Mouse (Mus musculus) thymus, postnatal 10 days (tissue): Measurements from ENCODE around the gene Cdh6.

ENCODE experiments used
- DNase-seq, 2 experiments: peaks; one replicate each; pipeline ENCODE4 v3.0.0; 2021; ENCODE audit warnings: low spot score in 2 of 2

Cdh6 gene

DNA sequence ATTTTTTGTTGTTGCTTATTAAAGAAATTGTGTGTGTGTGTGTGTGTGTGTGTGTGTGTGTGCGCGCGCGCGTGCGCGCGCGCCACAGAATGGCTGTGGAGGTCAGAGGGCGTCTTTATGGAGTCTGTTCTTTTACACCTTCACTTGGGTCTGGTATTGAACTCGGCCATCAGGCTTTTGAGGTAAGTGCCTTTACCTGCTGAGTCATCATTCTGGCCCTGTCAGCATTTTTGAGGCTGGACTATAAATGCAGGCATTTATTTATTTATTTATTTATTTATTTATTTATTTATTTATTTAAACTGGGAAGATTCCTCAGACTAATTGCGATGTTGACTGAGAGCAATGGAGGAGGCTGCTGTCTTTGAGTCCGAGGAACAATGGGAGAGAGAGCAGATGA, 109.8 kb downstream of the Cdh6 start:
- no peak for DNase-seq

DNA sequence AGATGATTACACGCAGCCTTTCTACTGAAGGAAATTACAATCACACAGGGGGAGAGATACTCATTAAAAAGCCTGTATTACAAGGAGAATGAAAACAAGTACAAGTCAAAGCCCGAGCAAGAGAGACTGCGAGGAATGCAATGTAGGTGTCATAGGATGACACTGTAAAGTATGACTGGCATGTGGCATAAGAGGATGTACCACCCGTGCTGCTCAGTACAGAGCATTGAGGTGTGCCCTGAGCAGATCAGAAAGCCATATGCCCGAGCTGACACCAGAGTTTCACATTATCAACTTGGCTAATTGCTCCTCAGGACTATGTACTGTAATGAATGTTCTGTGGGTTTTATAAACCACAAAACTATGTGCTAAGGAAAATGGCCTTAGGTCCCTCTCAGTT, 115.7 kb downstream of the Cdh6 start:
- no peak for DNase-seq

DNA sequence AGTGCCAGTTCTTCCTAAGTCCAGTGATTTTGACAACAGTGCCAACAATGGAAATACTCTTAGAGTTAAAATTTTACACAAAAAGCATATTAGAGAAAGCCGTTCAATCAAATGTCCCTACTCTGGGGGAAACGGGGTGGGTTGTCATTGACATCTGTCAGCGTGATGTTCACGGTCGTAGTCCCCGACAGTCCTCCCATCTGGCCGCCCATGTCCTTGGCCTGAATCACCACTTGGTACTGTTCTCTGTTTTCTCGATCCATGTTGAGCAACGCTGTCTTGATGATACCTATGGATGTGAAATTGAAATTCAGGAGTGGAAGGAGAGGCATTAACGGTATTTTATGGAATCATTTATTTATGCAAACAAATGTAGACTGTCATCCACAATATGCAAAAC, 116.2 kb downstream of the Cdh6 start:
- DNase-seq, result no peak

DNA sequence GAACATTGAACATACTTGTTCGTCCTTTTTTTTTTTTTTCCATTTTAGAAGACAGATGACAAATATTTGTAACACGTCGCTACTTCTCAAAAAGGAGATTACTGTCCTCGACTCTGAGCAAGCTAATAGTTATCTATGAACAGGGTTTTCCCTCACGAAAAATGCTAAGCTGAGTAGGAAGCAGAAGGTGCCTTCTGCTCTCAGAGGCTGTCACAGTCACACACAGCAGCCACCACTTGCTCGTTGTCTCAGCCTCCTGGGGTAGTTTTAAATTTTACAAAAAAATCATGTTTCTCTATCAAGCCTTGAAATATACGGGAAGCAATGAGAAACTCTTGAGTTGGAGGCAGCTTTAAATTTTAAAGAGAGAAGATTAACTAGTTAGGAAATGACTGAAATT, 125.6 kb downstream of the Cdh6 start:
- no peak for DNase-seq

DNA sequence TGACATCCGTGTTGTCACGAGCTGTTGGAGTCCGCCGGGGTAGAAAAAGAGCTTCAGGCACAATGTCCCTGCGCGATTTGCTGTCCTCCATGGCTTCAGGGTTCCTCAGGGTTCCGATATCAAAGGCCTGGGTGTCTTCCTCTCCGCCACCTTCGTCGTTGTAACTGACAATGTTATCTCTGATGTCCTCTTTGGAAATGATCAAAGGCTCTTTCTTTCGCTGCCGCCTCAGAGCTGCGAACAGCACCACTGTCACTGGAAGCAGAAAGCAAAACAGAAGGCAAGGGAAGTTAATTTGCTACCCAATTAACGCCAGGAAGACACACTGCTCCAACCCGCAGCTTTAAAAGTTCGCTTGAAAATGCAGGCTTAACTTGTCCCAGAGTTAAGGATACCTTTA, 139.0 kb downstream of the Cdh6 start:
- no peak for DNase-seq

DNA sequence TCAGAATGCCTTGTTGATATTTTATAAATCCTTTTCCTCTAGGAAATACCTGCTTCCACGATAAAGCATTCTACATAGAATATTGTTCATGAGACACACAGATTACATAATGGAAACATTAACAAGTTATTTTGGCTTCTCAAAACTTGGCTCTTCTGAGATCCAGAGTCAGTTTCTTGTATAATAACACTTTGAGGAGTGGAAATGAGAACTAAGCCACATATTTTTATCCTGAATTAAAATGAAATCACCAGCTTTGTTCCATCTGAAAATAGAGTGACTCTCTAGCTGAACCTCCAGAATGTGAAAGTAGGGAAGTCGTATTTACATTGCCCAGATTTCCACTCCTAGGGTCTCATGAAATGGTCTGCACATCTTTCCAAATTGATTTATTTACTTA, 142.8 kb downstream of the Cdh6 start:
- DNase-seq, result no peak

DNA sequence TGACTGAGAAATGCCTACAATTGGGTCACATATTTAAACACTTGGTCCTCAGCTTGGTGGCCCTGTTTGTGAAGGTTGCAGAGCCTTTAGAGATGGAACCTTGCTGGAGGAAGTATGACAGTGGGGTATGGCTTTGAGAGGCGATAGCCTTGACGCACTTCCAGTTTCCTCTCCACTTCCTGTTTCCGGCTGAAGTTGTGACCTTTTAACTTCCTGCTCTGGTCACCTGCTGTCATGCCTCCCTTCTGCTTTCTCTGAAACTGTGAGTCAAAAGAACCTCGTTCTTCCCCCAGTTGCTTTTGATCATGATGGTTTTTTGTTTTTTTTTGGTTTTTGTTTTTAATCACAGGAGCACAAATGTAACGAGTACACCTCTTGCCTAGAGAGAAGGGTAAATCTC, 146.0 kb downstream of the Cdh6 start:
- no peak for DNase-seq

DNA sequence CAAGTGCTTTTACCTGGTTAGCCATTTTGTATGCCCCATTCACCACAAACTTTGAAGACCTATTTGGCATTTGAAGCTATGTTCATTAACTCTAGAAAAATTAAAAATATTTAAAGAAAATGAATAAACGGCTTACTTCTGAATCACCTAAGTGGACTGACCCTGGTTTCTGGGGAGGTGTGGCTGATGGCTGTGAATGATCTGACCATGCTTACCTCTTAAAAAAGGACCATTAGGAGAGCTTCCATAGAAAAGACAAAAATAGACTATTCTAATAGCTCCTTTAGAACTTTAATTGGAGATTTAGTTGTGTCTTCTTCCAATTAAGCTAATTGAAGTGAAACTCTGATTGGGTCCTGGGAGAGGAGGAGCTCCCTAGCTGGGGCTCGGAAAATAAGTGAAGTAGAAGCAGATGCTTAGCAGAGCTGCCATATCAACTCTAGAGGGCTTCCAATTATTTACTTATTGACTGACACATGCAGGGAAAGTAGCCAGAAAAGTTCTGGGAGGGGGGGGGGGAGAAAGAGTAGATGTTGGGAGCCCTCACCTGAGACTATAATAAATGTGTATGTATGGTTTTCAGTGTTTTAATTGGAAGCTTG, 156.6 kb downstream of the Cdh6 start:
- no peak for DNase-seq

DNA sequence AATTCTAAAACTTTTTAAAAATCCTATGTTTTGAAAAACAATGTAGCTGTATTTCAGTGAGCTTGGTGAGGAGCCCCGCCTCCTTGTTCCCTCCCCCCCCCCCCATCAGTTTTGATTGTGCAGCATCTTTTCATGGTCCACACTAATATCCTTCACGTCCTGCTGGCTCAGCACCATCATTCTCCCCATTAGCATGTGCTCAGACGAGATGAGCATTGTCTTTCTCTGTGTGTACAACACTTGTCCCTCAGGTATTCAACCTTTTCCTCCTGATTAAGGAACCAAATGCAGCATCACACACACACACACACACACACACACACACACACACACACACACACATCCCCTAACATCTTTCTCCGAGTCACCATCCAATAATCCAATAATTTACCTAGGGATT, 164.7 kb downstream of the Cdh6 start:
- DNase-seq, result no peak

DNA sequence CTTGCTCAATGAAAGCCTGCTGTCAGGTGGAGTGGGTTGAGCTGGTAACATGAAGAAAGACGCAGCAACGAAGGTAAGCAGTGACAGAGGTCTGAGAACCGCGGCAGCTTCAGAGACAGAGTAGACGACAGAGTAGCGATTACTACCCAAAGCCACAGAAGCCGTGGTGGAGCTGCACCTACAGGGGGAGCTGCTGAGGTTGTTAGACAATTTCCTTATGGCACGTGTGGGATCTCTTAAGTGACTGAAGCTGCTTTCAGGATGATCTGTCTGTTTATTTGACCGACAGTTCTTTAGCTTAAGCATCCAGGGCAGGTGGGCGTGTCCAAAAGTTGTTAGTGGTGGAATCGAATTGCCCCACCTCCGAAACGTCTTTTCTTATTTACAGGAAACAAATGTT, 167.5 kb downstream of the Cdh6 start:
- DNase-seq, result no peak

DNA sequence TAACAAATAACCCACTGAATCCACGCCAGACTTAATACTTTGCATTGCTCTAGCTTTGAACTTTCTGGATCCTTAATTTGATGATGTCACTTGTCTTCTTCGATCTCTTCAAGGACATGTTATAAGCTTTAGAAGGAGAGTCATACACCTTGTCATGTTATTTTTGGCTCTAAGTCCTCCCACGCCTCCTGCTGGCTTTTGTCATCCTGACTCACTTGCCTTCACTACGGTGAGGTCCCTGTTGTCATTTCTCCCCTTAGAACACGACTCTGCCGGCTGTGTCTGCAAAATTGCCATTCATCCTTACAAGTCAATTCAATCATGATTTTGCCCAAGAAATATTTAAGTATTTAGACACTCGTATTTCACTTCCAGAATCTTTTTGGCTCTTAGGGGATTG, 171.9 kb downstream of the Cdh6 start:
- no peak for DNase-seq

DNA sequence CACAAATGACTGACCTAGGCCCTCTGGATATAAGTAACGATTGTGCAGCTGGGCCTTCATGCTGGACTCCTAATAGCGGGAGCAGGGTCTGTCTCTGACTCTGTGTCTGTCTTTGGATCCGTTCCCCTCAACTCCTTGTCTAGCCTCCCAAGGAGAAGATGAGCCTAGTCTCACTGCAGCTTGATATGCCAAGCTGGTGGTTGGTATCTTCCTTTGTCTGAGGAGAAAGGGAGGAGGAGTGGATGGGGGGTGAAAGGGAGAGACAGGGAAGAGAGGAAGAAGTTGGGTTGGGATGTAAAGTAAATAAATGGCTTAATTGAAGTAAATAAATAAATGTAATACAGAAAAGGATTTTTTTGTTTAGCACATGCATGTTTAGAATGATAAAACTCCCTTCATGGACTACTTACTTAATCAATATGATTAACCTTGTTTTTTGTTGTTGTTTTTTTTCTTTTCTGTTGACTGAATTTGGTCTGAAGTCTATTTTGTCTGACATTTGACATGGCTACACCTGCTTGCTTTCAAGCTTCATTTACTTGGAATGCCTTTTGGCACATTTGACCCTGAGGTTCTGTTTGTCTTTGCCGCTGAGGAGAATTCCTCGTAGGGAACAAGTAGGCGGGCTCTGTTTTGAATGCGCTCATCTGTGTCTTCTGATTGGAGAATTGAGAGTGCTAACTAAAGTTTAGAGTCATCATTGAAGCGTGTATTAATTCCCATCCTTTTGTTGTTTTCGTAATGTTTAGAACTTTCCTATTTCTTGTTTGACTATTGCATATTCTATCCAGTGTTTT, 178.7 kb downstream of the Cdh6 start:
- no peak for DNase-seq
